Comparison of ENCODE assay signal across 20 mouse cellular contexts in genomic region chr1:164158571-164158970, GRCm38 (mm10). TPM values are rescaled to one million over a fixed set of nuclear protein-coding genes. Genes with fewer than 3 reads are reported as not detected.
DNase-seq lines count a peak whose midpoint lies in the region.
"Had no signal": no experiment of that assay in that cellular context is flagged by ENCODE, and none has a peak within 500 bp of the region (broad histone marks: within the 10 kb centered on the region; RNA-seq: fewer than 3 reads in every experiment).

No protein-coding gene starts in this region.

- no peak overlapping the region for H3K27ac ChIP-seq in heart, embryonic 10.5 days
- H3K27ac ChIP-seq: embryonic facial prominence, embryonic 10.5 days; embryonic facial prominence, embryonic 12.5 days; forebrain, embryonic 13.5 days; forebrain, embryonic 15.5 days had no signal

- DNase-seq in heart, adult 11 months: peak; percentile 45
- DNase-seq in heart, embryonic 10.5 days (ENCODE audit: low spot score): no peak
- peak; percentile 36 for DNase-seq in Muller cell, postnatal 12 days (ENCODE audit: inconsistent ontology term)
- DNase-seq in skeletal muscle tissue, adult 2 months (ENCODE audit: low read depth, low spot score): peak; percentile 17
- no peak for DNase-seq in spleen, adult 18-20 months
- DNase-seq: adrenal gland, adult 8-10 months; adrenal gland, postnatal 14 days; adrenal gland, postnatal 36 days; cerebellum, adult 11-12 months; cerebellum, adult 2 months; cerebellum, adult 9-10 months; cerebellum, postnatal 10 days; cerebellum, postnatal 25 days; forebrain, postnatal 0 days had no signal

- H3K9me3 ChIP-seq in heart, embryonic 10.5 days: no peaks in the 10 kb centered on the region
- H3K9me3 ChIP-seq: embryonic facial prominence, embryonic 10.5 days; embryonic facial prominence, embryonic 12.5 days; forebrain, embryonic 13.5 days; forebrain, embryonic 15.5 days had no signal

- WGBS in heart, embryonic 10.5 days: 65% methylated on average over 4 of the region's 4 CpGs

- no peaks in the 10 kb centered on the region for H3K27me3 ChIP-seq in heart, embryonic 10.5 days (ENCODE audit: insufficient read depth, poor library complexity, severe bottlenecking)
- H3K27me3 ChIP-seq: embryonic facial prominence, embryonic 12.5 days; forebrain, embryonic 13.5 days; forebrain, embryonic 15.5 days had no signal

- H3K36me3 ChIP-seq in heart, embryonic 10.5 days: no peaks in the 10 kb centered on the region
- H3K36me3 ChIP-seq: embryonic facial prominence, embryonic 10.5 days; embryonic facial prominence, embryonic 12.5 days; forebrain, embryonic 15.5 days had no signal

- H3K4me1 ChIP-seq in heart, embryonic 10.5 days: no peaks in the 10 kb centered on the region
- H3K4me1 ChIP-seq: embryonic facial prominence, embryonic 12.5 days; forebrain, embryonic 13.5 days; forebrain, embryonic 15.5 days had no signal

- no peak overlapping the region for H3K4me3 ChIP-seq in heart, embryonic 10.5 days
- H3K4me3 ChIP-seq: embryonic facial prominence, embryonic 10.5 days; embryonic facial prominence, embryonic 12.5 days; forebrain, embryonic 13.5 days; forebrain, embryonic 15.5 days had no signal

RNA-seq across cellular contexts. Expression of gene F5, which starts 6.9 kb away (rescaled TPM):
- polyA plus RNA-seq in heart, embryonic 10.5 days (2016; fragmentation: Nextera tagmentation; extraction: Ambion mirVana): 0.54 and 0.95 TPM in 2 replicates
- polyA plus RNA-seq: activated CD4-positive, CD25-positive, alpha-beta regulatory T cell, adult 4 months had no signal

RNA-seq across cellular contexts. Expression of gene Selp, which starts 43.5 kb away (rescaled TPM):
- polyA plus RNA-seq in heart, embryonic 10.5 days (2016; fragmentation: Nextera tagmentation; extraction: Ambion mirVana): 0.06 and 0.13 TPM in 2 replicates
- polyA plus RNA-seq: cerebellum, adult 2 months; embryonic facial prominence, embryonic 10.5 days; embryonic facial prominence, embryonic 12.5 days; forebrain, embryonic 11.5 days; forebrain, embryonic 13.5 days; forebrain, embryonic 15.5 days; forebrain, postnatal 0 days had no signal

Comparison
In these comparisons a context has a peak if more than half of its experiments do, and no peak if none do; other contexts are left out.
1. DNase-seq: peak in heart, adult 11 months (single experiment), Muller cell, postnatal 12 days (single experiment) and skeletal muscle tissue, adult 2 months (single experiment); none in heart, embryonic 10.5 days (single experiment) and spleen, adult 18-20 months (0 of 2).